Mouse (Mus musculus) midbrain, embryonic 11.5 days (tissue): ENCODE results near the gene Carm1. TPM values are rescaled to one million over a fixed set of nuclear protein-coding genes. Genes with fewer than 3 reads are reported as not detected.

ENCODE experiments used
- ATAC-seq: fragments of 200-750 bp; cut with Nextera tagmentation; 2 replicates; pipeline ENCODE4 v1.8.0; 2017; ENCODE audit warnings: moderate TSS enrichment, moderate library complexity; ENCODE audit not compliant: low FRiP score
- DNase-seq: peaks from one replicate; pipeline ENCODE4 v3.0.0; 2015; ENCODE audit warnings: low spot score; ENCODE audit errors: missing footprints
- H3K27ac ChIP-seq: fragments of 300-500 bp; sonication (generic); 2 replicates; pipeline ENCODE4 v1.5.1; 2014; ENCODE audit warnings: low read depth, low read length
- H3K27me3 ChIP-seq: fragments of 300-500 bp; sonication (generic); 2 replicates; pipeline ENCODE4 v1.6.1; 2014; ENCODE audit warnings: mild to moderate bottlenecking, low read length, moderate library complexity, mixed read lengths; ENCODE audit not compliant: control insufficient read depth, insufficient read depth
- H3K36me3 ChIP-seq: fragments of 300-500 bp; sonication (generic); 2 replicates; pipeline ENCODE4 v1.6.1; 2014; ENCODE audit warnings: mild to moderate bottlenecking, low read length, moderate library complexity, mixed read lengths; ENCODE audit not compliant: control insufficient read depth, insufficient read depth
- H3K4me1 ChIP-seq: fragments of 300-500 bp; sonication (generic); 2 replicates; pipeline ENCODE4 v1.6.1; 2014; ENCODE audit warnings: low read length; ENCODE audit not compliant: control insufficient read depth, insufficient read depth
- H3K4me2 ChIP-seq: fragments of 300-500 bp; sonication (generic); 2 replicates; pipeline ENCODE4 v1.6.1; 2014; ENCODE audit warnings: mild to moderate bottlenecking, moderate library complexity
- H3K4me3 ChIP-seq: fragments of 300-500 bp; sonication (generic); 2 replicates; pipeline ENCODE4 v1.5.1; 2014; ENCODE audit warnings: low read depth, low read length
- H3K9ac ChIP-seq: fragments of 300-500 bp; sonication (generic); 2 replicates; pipeline ENCODE4 v1.6.1; 2014; ENCODE audit warnings: low read length
- H3K9me3 ChIP-seq: fragments of 300-500 bp; sonication (generic); 2 replicates; pipeline ENCODE4 v1.6.1; 2016; ENCODE audit warnings: low read length; ENCODE audit not compliant: control insufficient read depth
- WGBS: fragments of 180-500 bp; shearing (Covaris S2); extraction: QIAGEN DNeasy Blood & Tissue Kit; methylation state at CpG from one replicate; pipeline ENCODE4 v1.1.7; 2014; 5-methylcytosine and 5-hydroxymethylcytosine counted together
- polyA plus RNA-seq: library from polyadenylated mRNA; unstranded; fragments of >200 nt; fragmentation: Nextera tagmentation; extraction: Ambion mirVana; gene quantifications from 2 replicates; pipeline ENCODE4 v1.2.1, GENCODE M21; 2014

Gene Carm1
- 53.4 and 63.1 TPM in 2 replicates for polyA plus RNA-seq

DNA sequence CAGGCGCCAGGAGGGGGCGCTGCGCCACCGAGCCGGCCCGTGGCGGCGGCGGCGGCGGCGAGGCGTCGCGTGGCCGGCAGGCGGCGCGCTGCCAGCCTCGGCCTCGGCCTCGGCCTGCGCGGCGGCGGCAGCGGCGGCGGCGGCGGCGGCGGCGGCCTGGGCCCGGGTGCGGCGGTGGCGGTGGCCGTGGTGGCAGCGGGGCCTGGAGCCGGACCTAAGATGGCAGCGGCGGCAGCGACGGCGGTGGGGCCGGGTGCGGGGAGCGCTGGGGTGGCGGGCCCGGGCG is at the start of gene Carm1:
Carm1 (plus strand) TSS at position 106 of the 286 bp plus-strand sequence.
- no peaks in the 10 kb centered on the region for H3K9me3 ChIP-seq
- peak within 1 kb of the TSS; percentile 68 for H3K4me2 ChIP-seq
- ATAC-seq (peak; percentile 69), DNase-seq (no peak)
- H3K9ac ChIP-seq = peak within 1 kb of the TSS; percentile 95
- no peaks in the 10 kb centered on the region for H3K36me3 ChIP-seq
- peak within 1 kb of the TSS; percentile 96 for H3K27ac ChIP-seq
- WGBS = 0% methylated on average over 29 of the region's 52 CpGs
- H3K27me3 ChIP-seq = no peaks in the 10 kb centered on the region
- H3K4me3 ChIP-seq = peak within 1 kb of the TSS; percentile 80
- peaks cover 10% of the 10 kb centered on the region for H3K4me1 ChIP-seq

GRCm38 (mm10) chr9:21497050-21497542 is 49.6 kb upstream of the Carm1 start:
- Histone ChIP-seq H3K36me3 (peaks cover 3% of the 10 kb centered on the region; the same call in 1 of the 2 replicates), H3K27me3 (no peaks in the 10 kb centered on the region), H3K9ac (no peak overlapping the region), H3K27ac (no peak overlapping the region), H3K4me1 (no peaks in the 10 kb centered on the region), H3K9me3 (no peaks in the 10 kb centered on the region), H3K4me3 (no peak overlapping the region), H3K4me2 (no peak overlapping the region)
- WGBS = 94% methylated on average over 16 of the region's 16 CpGs
- ATAC-seq = no peak
- no peak for DNase-seq

DNA sequence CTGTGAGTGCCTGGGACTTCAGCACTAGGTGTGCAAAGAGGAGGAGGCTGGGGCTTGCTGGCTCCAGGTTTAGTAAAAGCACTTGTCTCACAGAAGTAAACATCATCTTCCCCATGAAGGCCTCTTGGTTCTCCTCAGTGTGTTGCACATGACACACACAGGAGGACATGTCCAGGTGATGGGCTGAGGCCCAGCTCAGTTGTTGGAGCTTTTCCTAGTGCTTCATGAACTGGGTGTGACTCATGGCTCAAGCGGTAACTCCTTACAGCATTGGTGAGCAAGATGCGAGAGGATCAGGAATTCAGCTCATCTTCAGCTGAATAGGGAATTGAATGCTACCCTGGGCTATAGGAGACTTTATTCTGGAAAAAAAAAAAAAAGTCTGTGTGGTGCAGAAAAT is 49.0 kb upstream of the Carm1 start:
- no peak overlapping the region for H3K4me2 ChIP-seq
- no peak overlapping the region for H3K27ac ChIP-seq
- H3K4me3 ChIP-seq = no peak overlapping the region
- WGBS = 94% methylated on average over 2 of the region's 2 CpGs
- no peak for DNase-seq
- no peaks in the 10 kb centered on the region for H3K27me3 ChIP-seq
- ATAC-seq = no peak
- no peak overlapping the region for H3K9ac ChIP-seq
- no peaks in the 10 kb centered on the region for H3K9me3 ChIP-seq
- H3K36me3 ChIP-seq = peaks cover 3% of the 10 kb centered on the region; the same call in 1 of the 2 replicates
- H3K4me1 ChIP-seq = no peaks in the 10 kb centered on the region

GRCm38 (mm10) chr9:21498284-21498902 is 48.3 kb upstream of the Carm1 start:
- no peak overlapping the region for H3K4me3 ChIP-seq
- peak; percentile 67 for DNase-seq
- H3K9me3 ChIP-seq = no peaks in the 10 kb centered on the region
- no peak overlapping the region for H3K4me2 ChIP-seq
- ATAC-seq = no peak
- 92% methylated on average over 12 of the region's 12 CpGs for WGBS
- H3K4me1 ChIP-seq = no peaks in the 10 kb centered on the region
- peaks cover 3% of the 10 kb centered on the region; the same call in 1 of the 2 replicates for H3K36me3 ChIP-seq
- H3K27ac ChIP-seq = no peak overlapping the region
- no peaks in the 10 kb centered on the region for H3K27me3 ChIP-seq
- no peak overlapping the region for H3K9ac ChIP-seq

GRCm38 (mm10) chr9:21503352-21503751 is 43.3 kb upstream of the Carm1 start:
- Histone ChIP-seq H3K36me3 (peaks cover 9% of the 10 kb centered on the region; the same call in 1 of the 2 replicates), H3K27ac (no peak overlapping the region), H3K9ac (no peak overlapping the region), H3K4me1 (no peaks in the 10 kb centered on the region), H3K9me3 (no peaks in the 10 kb centered on the region), H3K4me2 (no peak overlapping the region), H3K4me3 (no peak overlapping the region), H3K27me3 (no peaks in the 10 kb centered on the region)
- DNase-seq = peak; percentile 51
- no peak for ATAC-seq
- 97% methylated on average over 8 of the region's 8 CpGs for WGBS

- no peaks in the 10 kb centered on the region for H3K27me3 ChIP-seq
- ATAC-seq (no peak), DNase-seq (peak; percentile 74)
- H3K4me2 ChIP-seq = no peak overlapping the region
- no peak overlapping the region for H3K9ac ChIP-seq
- H3K36me3 ChIP-seq = peaks cover 6% of the 10 kb centered on the region; the same call in 1 of the 2 replicates
- H3K9me3 ChIP-seq = no peaks in the 10 kb centered on the region
- H3K4me1 ChIP-seq = peaks cover 6% of the 10 kb centered on the region
- H3K27ac ChIP-seq = no peak overlapping the region
- no peak overlapping the region for H3K4me3 ChIP-seq
Measured at GRCm38 (mm10) chr9:21505767-21506166, 40.9 kb upstream of the Carm1 start.

GRCm38 (mm10) chr9:21507753-21508430 is 38.8 kb upstream of the Carm1 start:
- no peak for ATAC-seq

GRCm38 (mm10) chr9:21508871-21509404 is 37.8 kb upstream of the Carm1 start:
- H3K4me2 ChIP-seq = peak overlapping the region; percentile 70
- peaks cover 3% of the 10 kb centered on the region; the same call in 1 of the 2 replicates for H3K36me3 ChIP-seq
- H3K9ac ChIP-seq = 0 out of 2 replicates have a peak overlapping the region, but pooled peaks have one; percentile 79
- ATAC-seq = no peak
- H3K4me3 ChIP-seq = peak overlapping the region; percentile 67; the same call in 1 of the 2 replicates
- H3K9me3 ChIP-seq = no peaks in the 10 kb centered on the region
- peaks cover 9% of the 10 kb centered on the region for H3K4me1 ChIP-seq
- DNase-seq = peak; percentile 81
- 77% methylated on average over 7 of the region's 7 CpGs for whole genome bisulfite sequencing
- no peak overlapping the region for H3K27ac ChIP-seq
- no peaks in the 10 kb centered on the region for H3K27me3 ChIP-seq

More at GRCm38 (mm10) chr9:21507753-21508430, 38.8 kb upstream of the Carm1 start:
- DNase-seq = peak; percentile 73
- Histone ChIP-seq H3K4me1 (peaks cover 9% of the 10 kb centered on the region), H3K36me3 (peaks cover 6% of the 10 kb centered on the region; the same call in 1 of the 2 replicates), H3K27me3 (no peaks in the 10 kb centered on the region), H3K4me2 (no peak overlapping the region), H3K27ac (no peak overlapping the region), H3K9ac (no peak overlapping the region), H3K9me3 (no peaks in the 10 kb centered on the region), H3K4me3 (no peak overlapping the region)
- WGBS = 92% methylated on average over 15 of the region's 15 CpGs
